Mouse (Mus musculus): ENCODE results near the gene Trem3. TPM values are rescaled to one million over a fixed set of nuclear protein-coding genes. Genes with fewer than 3 reads are reported as not detected.

Trem3 gene
- polyA plus RNA-seq, 1 experiment from 2014 or later, result not detected

Other genes starting within 250 kb of the Trem3 start
- not detected in 2 replicates for gene 1700122O11Rik, start 209.5 kb upstream of the Trem3 start, polyA plus RNA-seq (2014; fragmentation: Nextera tagmentation; extraction: Ambion mirVana)
- gene 1700067P10Rik, start 158.5 kb upstream of the Trem3 start, polyA plus RNA-seq (2014; fragmentation: Nextera tagmentation; extraction: Ambion mirVana), result not detected in 2 replicates
- not detected in 2 replicates for gene 9830107B12Rik, start 101.5 kb upstream of the Trem3 start, polyA plus RNA-seq (2014; fragmentation: Nextera tagmentation; extraction: Ambion mirVana)
- not detected in 2 replicates for gene A530064D06Rik, start 80.5 kb upstream of the Trem3 start, polyA plus RNA-seq (2014; fragmentation: Nextera tagmentation; extraction: Ambion mirVana)
- 0.07 and 0.11 TPM in 2 replicates for gene Trem1, start 15.0 kb upstream of the Trem3 start, polyA plus RNA-seq (2014; fragmentation: Nextera tagmentation; extraction: Ambion mirVana)
- gene Treml4, start 16.5 kb downstream of the Trem3 start, polyA plus RNA-seq (2014; fragmentation: Nextera tagmentation; extraction: Ambion mirVana), result 0.53 and 0.63 TPM in 2 replicates
- 0.09 and 0.11 TPM in 2 replicates for gene Treml2, start 51.7 kb downstream of the Trem3 start, polyA plus RNA-seq (2014; fragmentation: Nextera tagmentation; extraction: Ambion mirVana)
- 0.09 and 0.30 TPM in 2 replicates for gene B430306N03Rik, start 68.4 kb downstream of the Trem3 start, polyA plus RNA-seq (2014; fragmentation: Nextera tagmentation; extraction: Ambion mirVana)
- 3.4 and 4.8 TPM in 2 replicates for gene Trem2, start 98.6 kb downstream of the Trem3 start, polyA plus RNA-seq (2014; fragmentation: Nextera tagmentation; extraction: Ambion mirVana)
- gene Treml1, start 112.1 kb downstream of the Trem3 start, polyA plus RNA-seq (2014; fragmentation: Nextera tagmentation; extraction: Ambion mirVana), result 1.0 and 2.4 TPM in 2 replicates
- gene Nfya, start 162.1 kb downstream of the Trem3 start, polyA plus RNA-seq (2014; fragmentation: Nextera tagmentation; extraction: Ambion mirVana), result 13.5 and 16.2 TPM in 2 replicates
- gene Oard1, start 162.2 kb downstream of the Trem3 start, polyA plus RNA-seq (2014; fragmentation: Nextera tagmentation; extraction: Ambion mirVana), result 42.6 and 46.4 TPM in 2 replicates
- 233 and 243 TPM in 2 replicates for gene Apobec2, start 185.2 kb downstream of the Trem3 start, polyA plus RNA-seq (2014; fragmentation: Nextera tagmentation; extraction: Ambion mirVana)
- 3.6 and 5.0 TPM in 2 replicates for gene Tspo2, start 203.7 kb downstream of the Trem3 start, polyA plus RNA-seq (2014; fragmentation: Nextera tagmentation; extraction: Ambion mirVana)
- 0.43 TPM in 1 of 2 replicates, not detected in the other for gene Unc5cl, start 207.1 kb downstream of the Trem3 start, polyA plus RNA-seq (2014; fragmentation: Nextera tagmentation; extraction: Ambion mirVana)